ENCODE assay signal across 14 mouse cellular contexts in the genomic region with DNA sequence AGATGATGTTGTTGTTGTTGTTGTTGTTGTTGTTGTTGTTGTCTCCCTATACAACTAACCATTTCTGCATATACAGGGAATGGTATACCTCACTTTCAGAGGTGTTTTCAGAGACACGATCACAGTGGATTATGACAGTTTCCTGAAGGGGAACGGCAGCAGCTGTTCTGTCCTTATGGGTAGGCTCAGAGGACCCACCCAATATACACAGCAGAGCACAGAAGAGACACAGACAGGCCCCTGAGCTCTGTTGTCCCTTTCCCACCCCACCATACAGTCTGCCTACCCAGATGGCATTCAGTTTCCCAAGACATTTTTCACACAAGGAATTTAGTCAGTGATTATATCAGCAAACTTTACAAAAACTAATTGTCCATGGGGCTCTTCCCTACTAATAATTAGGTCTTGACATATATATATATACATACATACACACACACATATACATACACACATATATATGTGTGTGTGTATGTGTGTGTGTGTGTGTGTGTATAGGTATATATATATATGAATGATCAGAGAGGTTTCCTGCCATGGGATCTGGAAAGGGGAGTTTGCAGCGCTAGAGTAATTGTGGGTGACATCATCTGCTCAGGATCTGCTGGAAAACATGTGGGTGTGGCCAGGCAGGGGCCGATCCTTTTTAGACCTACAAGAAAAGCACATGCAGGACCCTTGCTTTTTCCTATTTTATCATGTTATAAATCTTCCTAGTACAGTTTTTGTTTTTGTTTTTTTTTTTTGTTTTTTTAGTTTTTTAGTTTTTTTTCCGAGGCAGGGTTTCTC. TPM values are rescaled to one million over a fixed set of nuclear protein-coding genes. Genes with fewer than 3 reads are reported as not detected.
A peak's percentile ranks its signal among the peaks of the same experiment; 100 is the strongest.
DNase-seq lines count a peak whose midpoint lies in the region; ATAC-seq lines count a peak whose summit lies in the region.
"Had no signal": no experiment of that assay in that cellular context is flagged by ENCODE, and none has a peak within 500 bp of the region (broad histone marks: within the 10 kb centered on the region; RNA-seq: fewer than 3 reads in every experiment).

No protein-coding gene starts in this region.

- H3K4me1 ChIP-seq in heart, embryonic 13.5 days, result peaks cover 23% of the 10 kb centered on the region
- H3K4me1 ChIP-seq in megakaryocyte, embryonic 14.5 days, result peaks cover 88% of the 10 kb centered on the region
- peaks cover 74% of the 10 kb centered on the region for H3K4me1 ChIP-seq in liver, embryonic 13.5 days (replicated peaks)
- H3K4me1 ChIP-seq in midbrain, embryonic 16.5 days (ENCODE audit: control insufficient read depth, insufficient read depth, low read length), result no peaks in the 10 kb centered on the region
- H3K4me1 ChIP-seq: limb, embryonic 15.5 days had no signal

- no peak for DNase-seq in heart, adult 8-10 months (ENCODE audit: low spot score)
- no peak for DNase-seq in liver, embryonic 13.5 days
- peak; percentile 50 for DNase-seq in thymus, postnatal 4 days
- DNase-seq in urinary bladder, postnatal 36 days (ENCODE audit: low spot score in 2 of 2), result no peak
- DNase-seq: cerebellum, adult 2 months; kidney, adult 18-20 months; spleen, adult 18-20 months had no signal

- H3K27me3 ChIP-seq in heart, embryonic 13.5 days (replicated peaks), result no peaks in the 10 kb centered on the region
- H3K27me3 ChIP-seq in megakaryocyte, embryonic 14.5 days (replicated peaks), result no peaks in the 10 kb centered on the region
- H3K27me3 ChIP-seq in liver, embryonic 13.5 days, result no peaks in the 10 kb centered on the region
- H3K27me3 ChIP-seq in midbrain, embryonic 16.5 days (ENCODE audit: control insufficient read depth, insufficient read depth, low read depth, low read length), result no peaks in the 10 kb centered on the region
- H3K27me3 ChIP-seq: limb, embryonic 15.5 days had no signal

- H3K9ac ChIP-seq in heart, embryonic 13.5 days, result no peak overlapping the region
- H3K9ac ChIP-seq in liver, embryonic 13.5 days, result no peak overlapping the region
- no peak overlapping the region for H3K9ac ChIP-seq in midbrain, embryonic 16.5 days (ENCODE audit: low read depth, low read length)
- H3K9ac ChIP-seq: hindbrain, embryonic 14.5 days; limb, embryonic 15.5 days had no signal

- no peak overlapping the region for H3K4me3 ChIP-seq in heart, embryonic 13.5 days
- peak overlapping the region; percentile 50 for H3K4me3 ChIP-seq in megakaryocyte, embryonic 14.5 days (replicated peaks)
- H3K4me3 ChIP-seq in liver, embryonic 13.5 days (replicated peaks), result no peak overlapping the region
- H3K4me3 ChIP-seq in midbrain, embryonic 16.5 days (ENCODE audit: low read depth, low read length), result no peak overlapping the region
- H3K4me3 ChIP-seq: limb, embryonic 15.5 days had no signal

- no peaks in the 10 kb centered on the region for H3K9me3 ChIP-seq in heart, embryonic 13.5 days
- H3K9me3 ChIP-seq in megakaryocyte, embryonic 14.5 days, result no peaks in the 10 kb centered on the region
- no peaks in the 10 kb centered on the region for H3K9me3 ChIP-seq in liver, embryonic 13.5 days (replicated peaks)
- H3K9me3 ChIP-seq in midbrain, embryonic 16.5 days (replicated peaks; ENCODE audit: control insufficient read depth, low read length, poor library complexity, severe bottlenecking), result no peaks in the 10 kb centered on the region
- H3K9me3 ChIP-seq: limb, embryonic 15.5 days had no signal

- 55% methylated on average over 5 of the region's 5 CpGs for WGBS in heart, embryonic 13.5 days
- 27% methylated on average over 5 of the region's 5 CpGs for WGBS in liver, embryonic 13.5 days (ENCODE audit: insufficient replicate concordance)
- WGBS in midbrain, embryonic 16.5 days, result 87% methylated on average over 5 of the region's 5 CpGs

- no peak for ATAC-seq in heart, embryonic 13.5 days (ENCODE audit: extremely low read depth, insufficient number of reproducible peaks, low FRiP score, low TSS enrichment)
- ATAC-seq in megakaryocyte, adult 5-6 weeks (ENCODE audit: poor library complexity, severe bottlenecking), result no peak
- ATAC-seq in liver, embryonic 13.5 days (ENCODE audit: low read depth), result peak; percentile 19; the same call in 1 of the 2 replicates
- ATAC-seq in midbrain, embryonic 16.5 days, result no peak
- ATAC-seq: forebrain, embryonic 14.5 days had no signal

- H3K36me3 ChIP-seq in heart, embryonic 13.5 days, result no peaks in the 10 kb centered on the region
- peaks cover 35% of the 10 kb centered on the region for H3K36me3 ChIP-seq in megakaryocyte, embryonic 14.5 days (replicated peaks; ENCODE audit: low read length)
- no peaks in the 10 kb centered on the region for H3K36me3 ChIP-seq in liver, embryonic 13.5 days
- H3K36me3 ChIP-seq in midbrain, embryonic 16.5 days (ENCODE audit: control insufficient read depth, insufficient read depth, low read length), result no peaks in the 10 kb centered on the region
- H3K36me3 ChIP-seq: limb, embryonic 15.5 days had no signal

- H3K27ac ChIP-seq in heart, embryonic 13.5 days (replicated peaks), result peak overlapping the region; percentile 67; the same call in 1 of the 2 replicates
- H3K27ac ChIP-seq in liver, embryonic 13.5 days, result no peak overlapping the region; the same call in 1 of the 2 replicates
- no peak overlapping the region for H3K27ac ChIP-seq in midbrain, embryonic 16.5 days (ENCODE audit: low read length)
- H3K27ac ChIP-seq: limb, embryonic 15.5 days had no signal

- no peak overlapping the region for H3K4me2 ChIP-seq in heart, embryonic 13.5 days
- no peak overlapping the region for H3K4me2 ChIP-seq in liver, embryonic 13.5 days
- no peak overlapping the region for H3K4me2 ChIP-seq in midbrain, embryonic 16.5 days (ENCODE audit: low read length)
- H3K4me2 ChIP-seq: hindbrain, embryonic 14.5 days; limb, embryonic 15.5 days had no signal

RNA-seq across cellular contexts. Expression of a gene that starts 26.8 kb away (rescaled TPM):
- polyA plus RNA-seq in heart, embryonic 13.5 days (2015; fragmentation: Nextera tagmentation; extraction: Ambion mirVana), result 3.7 and 3.8 TPM in 2 replicates
- total RNA-seq in heart, adult 8-10 months (2022), result 1 to 10 TPM; 3.9 to 5.6 (median 4.2) TPM
- 1.3 and 1.4 TPM in 2 replicates for polyA plus RNA-seq in megakaryocyte, embryonic 14.5 days (2012; ENCODE audit: insufficient read depth, low replicate concordance)
- total RNA-seq in megakaryocyte, adult 5-6 weeks (2015), result 19.9 and 23.7 TPM in 2 replicates
- total RNA-seq in megakaryocyte, adult 5-6 weeks (2017), result 8.1 and 9.6 TPM in 2 replicates
- polyA plus RNA-seq in liver, embryonic 13.5 days (2015; fragmentation: Nextera tagmentation; extraction: Ambion mirVana), result 4.1 and 5.7 TPM in 2 replicates
- 17.5 and 18.5 TPM in 2 replicates for polyA plus RNA-seq in midbrain, embryonic 16.5 days (2015; fragmentation: Nextera tagmentation; extraction: Ambion mirVana)
